Mouse (Mus musculus): ENCODE measurements around the gene Ctu2.

DNA sequence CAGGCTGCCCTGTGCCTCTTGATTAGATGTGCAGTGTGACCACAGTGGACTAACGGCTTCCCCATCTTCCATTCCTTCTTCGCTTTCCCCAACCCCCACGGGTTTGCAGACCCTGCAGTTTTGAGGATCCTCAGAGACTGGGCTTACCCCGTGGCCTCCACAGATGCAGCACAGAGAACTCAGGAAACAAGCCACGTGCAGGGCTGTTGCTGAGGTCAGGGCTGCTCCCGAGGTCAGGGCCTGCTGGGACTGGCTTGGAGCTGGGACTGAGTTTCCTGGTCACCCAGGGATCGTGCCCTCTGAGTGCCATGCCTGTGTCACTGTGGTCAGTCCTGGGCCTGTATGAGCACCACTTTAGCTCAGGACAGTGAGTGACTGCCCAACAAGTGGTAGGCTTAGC, 11.0 kb upstream of the Ctu2 start:
- TF ChIP-seq CTCF (IDR thresholded peaks at IDR 0.05; ENCODE audit: control insufficient read depth, insufficient read depth, insufficient read length) (no peak), USF1 (IDR thresholded peaks at IDR 0.05; ENCODE audit: low read depth) (no peak), MAX (IDR thresholded peaks at IDR 0.05) (no peak), CEBPB (IDR thresholded peaks at IDR 0.05; ENCODE audit: low read depth) (no peak), MYOD1 (IDR thresholded peaks at IDR 0.05; ENCODE audit: control insufficient read depth, insufficient read length, low read depth) (no peak), MYOG (IDR thresholded peaks at IDR 0.05; ENCODE audit: control insufficient read depth, extremely low read depth, insufficient read length) (no peak), FOSL1 (IDR thresholded peaks at IDR 0.05; ENCODE audit: insufficient read depth, low read length, poor library complexity, severe bottlenecking) (no peak)
